Mouse (Mus musculus) left cerebral cortex, adult 18-20 months (tissue): Measurements from ENCODE around the gene Cib4. TPM values are rescaled to one million over a fixed set of nuclear protein-coding genes. Genes with fewer than 3 reads are reported as not detected.
A peak's percentile ranks its signal among the peaks of the same experiment; 100 is the strongest.

Source experiments
- DNase-seq, 2 experiments: peaks; one replicate each; pipeline ENCODE4 v3.0.0; 2021 to 2022; ENCODE audit warnings: low spot score in 2 of 2, mixed read lengths in 1 of 2
- long read RNA-seq, 2 experiments: library from polyadenylated mRNA; stranded (forward); transcript quantifications; one replicate each; pipeline ENCODE4 v2.0.0; 2021
- total RNA-seq, 2 experiments: library from RNA; stranded (reverse); gene quantifications; 2 replicates each; pipeline ENCODE4 v1.2.3; 2021

Cib4 gene
- not detected for total RNA-seq
- long read RNA-seq, experiment 1: 0 reads
- long read RNA-seq, experiment 2: 0 reads

DNA sequence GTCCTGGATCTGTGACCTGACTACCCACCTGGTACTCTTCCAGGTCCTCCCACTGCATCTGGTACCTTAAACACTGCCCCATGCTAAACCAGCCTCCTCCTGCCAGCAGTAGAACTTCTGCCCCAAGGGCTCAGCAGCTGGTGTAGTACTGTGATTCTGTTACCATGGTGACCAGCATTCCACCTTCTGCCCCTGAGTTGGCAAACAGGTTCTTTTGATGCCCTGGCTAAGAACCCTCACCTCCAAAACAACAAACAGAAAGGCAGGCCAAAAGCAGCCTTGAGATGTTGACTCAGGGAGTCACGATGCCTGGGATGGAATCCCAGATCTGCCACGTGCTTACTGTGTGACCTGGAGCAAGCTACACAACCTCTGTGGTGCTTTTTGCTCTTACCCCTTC is at the start of gene Cib4:
TSS of gene Cib4 (minus strand) at position 139 of the 400 bp plus-strand sequence.
- no peak for DNase-seq

GRCm38 (mm10) chr5:30594953-30595560 is 49.4 kb upstream of the Cib4 start:
- no peak for DNase-seq

GRCm38 (mm10) chr5:30593811-30594504 is 48.3 kb upstream of the Cib4 start:
- no peak for DNase-seq

- no peak for DNase-seq
Measured at GRCm38 (mm10) chr5:30593360-30593759, 47.7 kb upstream of the Cib4 start.

- no peak for DNase-seq
Measured at GRCm38 (mm10) chr5:30592279-30592980, 46.8 kb upstream of the Cib4 start.

DNA sequence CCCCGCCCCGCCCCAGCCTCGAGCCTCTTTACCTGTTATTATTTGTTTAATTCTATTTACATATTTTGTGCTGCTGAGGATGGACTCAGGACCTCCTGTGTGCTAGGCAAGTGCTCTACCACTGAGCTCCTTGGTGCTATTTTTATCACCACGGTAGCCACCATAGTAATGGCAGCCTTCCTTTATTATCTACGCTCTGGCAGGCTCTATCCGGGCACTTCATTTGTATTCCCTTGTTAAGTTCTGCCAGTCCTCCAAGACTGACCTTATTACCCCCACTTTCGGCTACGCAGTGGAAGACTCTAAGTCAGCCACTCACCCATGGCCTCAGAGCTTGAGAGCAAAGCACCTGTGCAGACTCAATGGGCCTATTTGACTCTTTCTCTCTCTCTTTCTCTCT is 46.1 kb upstream of the Cib4 start:
- DNase-seq: no peak

DNA sequence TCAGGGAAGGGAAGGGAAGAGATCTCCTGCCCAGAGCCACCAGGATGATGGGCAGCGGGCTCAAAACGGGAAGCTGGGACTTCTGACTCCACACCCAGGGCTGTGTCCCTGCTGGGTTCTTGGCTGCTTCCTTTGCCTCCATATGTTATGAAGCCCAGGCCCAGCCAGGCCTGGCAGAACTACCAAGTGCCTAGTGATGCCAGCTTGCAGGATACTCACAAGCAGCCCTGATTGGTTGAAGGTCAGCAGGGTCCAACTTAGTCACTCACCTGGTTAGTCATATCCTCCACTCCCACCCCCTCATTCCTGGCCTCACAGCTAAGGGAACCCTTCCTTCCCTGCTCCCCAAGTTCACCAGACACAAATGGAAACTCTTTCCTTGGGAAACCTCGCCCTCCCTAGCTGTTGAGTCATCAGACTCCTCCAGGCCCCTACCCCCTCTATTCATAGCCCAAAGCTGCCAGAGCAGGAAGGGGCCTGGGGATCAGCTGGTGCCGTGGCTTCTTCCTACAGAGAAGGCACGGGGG is 45.6 kb upstream of the Cib4 start:
- DNase-seq: no peak

DNA sequence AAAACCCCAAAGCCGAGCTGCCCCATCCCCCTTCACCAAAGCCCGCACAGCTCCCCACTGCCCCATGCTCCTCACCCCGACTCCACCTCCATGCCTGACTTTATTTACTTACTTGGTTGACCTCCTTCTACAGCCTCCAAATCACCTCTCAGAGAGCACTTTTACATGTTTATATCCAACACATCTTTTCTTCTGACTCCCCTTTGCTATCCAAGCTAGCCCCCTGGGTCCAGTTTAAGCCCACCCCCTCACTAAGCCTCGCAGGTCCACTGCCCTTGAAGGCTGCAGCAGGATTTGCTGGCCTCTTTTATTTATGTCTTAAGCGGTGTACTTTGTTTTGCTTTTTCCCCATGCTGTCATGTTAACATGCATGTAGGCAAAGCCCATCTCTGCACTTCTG is 44.6 kb upstream of the Cib4 start:
- no peak for DNase-seq

DNA sequence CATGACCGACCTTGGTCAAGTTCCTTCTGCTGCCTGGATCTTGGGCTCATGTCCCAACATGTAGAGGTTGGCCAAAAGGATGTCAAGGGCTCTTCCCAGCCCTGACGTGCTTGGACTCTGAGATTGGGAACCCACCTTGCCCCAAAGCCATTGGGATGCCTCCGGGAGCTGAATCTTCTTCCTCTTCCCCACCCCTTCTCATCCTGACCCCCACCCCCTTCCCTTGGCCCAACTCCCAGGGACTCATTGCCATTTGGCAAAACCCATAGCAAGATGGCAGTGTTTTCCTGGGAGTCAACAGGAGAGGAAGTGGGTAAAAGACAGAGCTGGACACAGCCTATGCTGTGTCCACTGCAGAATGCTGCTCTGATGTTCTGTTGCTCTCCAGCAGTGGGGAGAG is 43.9 kb upstream of the Cib4 start:
- DNase-seq: no peak

GRCm38 (mm10) chr5:30589069-30589468 is 43.4 kb upstream of the Cib4 start:
- no peak for DNase-seq

DNA sequence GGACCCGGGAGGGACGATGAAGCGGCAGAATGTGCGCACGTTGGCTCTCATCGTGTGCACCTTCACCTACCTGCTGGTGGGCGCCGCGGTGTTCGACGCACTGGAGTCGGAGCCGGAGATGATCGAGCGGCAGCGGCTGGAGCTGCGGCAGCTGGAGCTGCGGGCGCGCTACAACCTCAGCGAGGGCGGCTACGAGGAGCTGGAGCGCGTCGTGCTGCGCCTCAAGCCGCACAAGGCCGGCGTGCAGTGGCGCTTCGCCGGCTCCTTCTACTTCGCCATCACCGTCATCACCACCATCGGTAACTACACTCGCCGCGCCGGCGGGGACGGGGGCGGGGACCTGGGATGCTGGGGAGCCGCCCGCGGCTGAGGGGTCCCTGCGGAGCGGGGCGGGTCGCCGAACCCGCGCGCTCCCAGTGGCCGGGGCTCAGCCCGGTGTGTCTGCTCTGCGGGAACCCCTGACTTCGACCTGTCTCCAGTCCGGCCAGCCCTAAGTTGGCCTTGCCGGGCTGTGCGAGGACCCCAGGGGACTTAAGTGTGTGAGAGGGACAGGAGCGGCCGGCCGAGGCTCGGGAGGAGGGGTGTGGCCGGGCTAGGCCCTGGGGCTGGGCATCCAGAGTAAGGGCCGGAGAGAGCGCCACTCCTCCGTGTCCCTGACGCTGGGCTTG is 42.8 kb upstream of the Cib4 start:
- DNase-seq: peak in 1 of 2 experiments; percentile 48

- DNase-seq: peak in 1 of 2 experiments; percentile 54
Measured at GRCm38 (mm10) chr5:30587681-30588300, 42.2 kb upstream of the Cib4 start, which contains the start of gene Kcnk3. Gene Kcnk3, plus strand, starts transcription at chr5:30588170.

GRCm38 (mm10) chr5:30587101-30587500 is 41.5 kb upstream of the Cib4 start:
- DNase-seq: no peak

- no peak for DNase-seq
Measured at GRCm38 (mm10) chr5:30586616-30587015, 41.0 kb upstream of the Cib4 start.

GRCm38 (mm10) chr5:30582017-30582416 is 36.4 kb upstream of the Cib4 start:
- no peak for DNase-seq

DNA sequence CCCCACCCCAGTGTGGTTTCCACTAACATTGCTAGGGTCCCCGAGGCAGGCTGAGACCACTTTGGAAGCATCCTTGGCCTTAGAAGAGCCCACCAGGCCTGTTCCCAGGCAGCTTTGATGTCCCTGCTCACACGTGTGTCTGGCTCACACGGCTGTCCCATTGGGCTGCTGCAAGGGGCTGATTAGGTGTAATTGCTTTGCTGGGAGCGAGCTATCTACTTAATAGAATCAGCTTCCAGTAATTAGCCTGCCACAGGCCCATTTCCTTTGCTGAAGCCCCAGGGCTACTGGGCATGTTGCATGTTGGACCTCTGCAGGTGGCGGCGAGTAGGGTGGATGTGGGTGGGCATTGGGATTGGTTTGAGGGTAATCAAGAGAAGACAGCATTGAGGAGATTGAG is 35.1 kb upstream of the Cib4 start:
- DNase-seq: no peak

GRCm38 (mm10) chr5:30578445-30579080 is 32.9 kb upstream of the Cib4 start:
- no peak for DNase-seq

GRCm38 (mm10) chr5:30577654-30578310 is 32.1 kb upstream of the Cib4 start:
- DNase-seq: peak; percentile 33 to 50

- DNase-seq: no peak
Measured at GRCm38 (mm10) chr5:30577251-30577650, 31.6 kb upstream of the Cib4 start.

DNA sequence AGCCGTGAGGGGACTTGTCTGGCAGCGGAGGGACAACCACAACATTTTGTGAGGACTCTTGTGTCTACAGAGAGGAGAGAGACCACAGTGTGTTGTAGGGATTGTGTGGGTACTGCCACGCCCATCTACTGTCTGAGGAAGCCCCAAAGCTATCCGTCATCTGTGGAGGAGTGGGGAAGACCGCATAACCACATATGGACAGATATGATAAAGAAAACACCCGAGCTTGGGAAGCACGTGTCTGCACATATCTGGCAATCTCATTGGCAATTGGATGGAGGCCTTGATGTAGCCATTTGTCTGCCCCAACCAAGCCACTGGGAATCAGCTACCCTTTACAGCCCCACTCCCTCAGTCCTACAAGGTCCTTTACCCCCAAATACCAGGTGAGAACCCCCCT is 30.6 kb upstream of the Cib4 start:
- no peak for DNase-seq
